Mouse (Mus musculus) Muller cell, postnatal 12 days (primary cell): Measurements from ENCODE around the gene Iars.
"Not testable (repeated sequence)": the region's sequence is repeated elsewhere in the genome, so short reads cannot be mapped to it uniquely, and the experiment has no call there.

Source experiments
- DNase-seq: peaks from one replicate; pipeline ENCODE4 v3.0.0-alpha.2; 2015; ENCODE audit errors: inconsistent ontology term

The Iars gene

DNA sequence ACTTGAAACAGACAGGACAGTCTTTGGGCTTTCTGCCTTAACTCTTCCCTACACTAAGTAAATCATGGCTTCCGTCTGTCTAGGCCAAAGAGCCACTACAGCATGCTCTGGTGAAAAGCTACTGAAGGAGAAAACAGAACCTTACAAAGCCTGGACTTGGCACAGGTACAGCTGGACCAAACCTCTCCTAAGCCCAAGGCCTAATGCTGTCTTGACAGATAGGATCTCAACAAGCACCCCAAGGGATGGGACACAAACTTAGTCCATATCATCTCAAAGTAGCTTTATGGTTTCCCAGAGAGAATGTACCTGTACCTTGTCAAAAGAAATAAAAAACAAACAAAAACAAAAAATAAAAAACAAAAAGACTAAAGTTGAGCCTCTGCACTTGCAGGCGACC, 54.5 kb downstream of the Iars start:
- DNase-seq, result no peak

DNA sequence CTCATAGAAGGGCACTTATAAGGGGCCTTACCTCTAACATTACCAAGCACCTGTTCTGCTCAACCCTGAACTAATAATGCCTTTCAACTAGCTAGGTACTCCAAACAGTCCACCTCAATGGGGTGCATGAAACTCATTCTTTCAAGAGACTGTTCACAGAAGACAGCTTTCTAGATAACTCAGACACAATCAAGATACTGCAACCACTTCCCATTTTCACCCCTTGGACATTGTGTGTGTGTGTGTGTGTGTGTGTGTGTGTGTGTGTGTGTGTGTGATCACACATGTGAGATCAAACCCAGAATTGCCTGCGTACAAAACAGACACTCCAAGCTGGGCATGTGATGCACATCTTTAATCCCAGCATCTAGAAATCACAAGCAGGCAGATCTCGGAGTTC, 56.1 kb downstream of the Iars start:
- no peak for DNase-seq

DNA sequence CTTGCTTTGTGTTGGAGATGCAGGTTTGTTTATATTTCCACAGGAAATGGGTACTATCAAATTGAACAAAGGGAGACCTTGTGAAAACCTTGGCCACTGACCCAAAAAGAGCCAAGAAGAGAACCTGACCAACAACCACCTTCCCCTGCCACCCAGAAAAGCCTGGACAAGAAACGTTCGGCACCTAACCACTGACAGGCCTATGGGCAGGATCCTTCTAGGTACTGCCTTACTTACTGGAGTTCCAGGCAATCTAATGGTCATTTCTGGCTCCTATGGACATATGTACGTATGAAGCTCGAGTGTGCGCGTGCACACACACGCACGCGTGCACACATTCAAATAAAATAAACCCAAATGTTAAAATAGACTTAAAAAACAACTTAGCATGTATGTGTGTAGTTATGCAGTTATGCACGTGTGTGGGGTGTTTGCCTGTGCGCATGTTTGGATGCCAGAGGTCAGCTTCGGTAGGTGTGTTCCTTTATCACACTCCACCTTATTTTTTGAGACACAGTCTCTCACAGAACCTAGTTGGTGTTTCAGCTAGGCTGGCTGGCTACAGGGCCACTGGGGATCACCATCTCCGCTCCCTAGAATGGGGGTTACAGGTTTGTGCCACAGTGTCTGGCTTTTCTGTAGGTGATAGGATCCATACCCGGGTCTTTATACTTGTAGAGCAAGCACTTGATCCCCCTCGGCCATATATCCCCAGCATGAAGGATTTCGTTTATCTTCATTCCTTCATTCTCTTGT, 59.6 kb downstream of the Iars start:
- DNase-seq, result no peak

DNA sequence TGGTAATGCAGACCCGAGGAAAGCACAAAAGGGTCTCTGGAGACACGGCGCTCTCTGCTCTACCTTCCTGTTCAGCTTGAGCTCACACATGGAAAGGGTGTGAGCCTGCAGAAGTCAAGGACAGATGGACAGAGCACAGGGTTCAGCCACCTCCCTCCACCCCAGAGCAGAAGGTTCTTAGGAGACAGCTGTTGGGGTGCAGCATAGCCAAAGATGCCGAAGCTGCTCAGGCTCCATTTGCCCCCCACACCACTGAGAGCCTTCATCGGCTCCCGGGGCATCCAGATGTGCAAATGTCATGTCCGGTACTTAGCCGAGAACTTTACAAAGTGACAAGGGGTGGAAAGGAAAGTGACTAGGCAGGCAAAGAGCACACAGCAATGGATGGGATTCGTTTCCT, 74.7 kb downstream of the Iars start:
- no peak for DNase-seq

DNA sequence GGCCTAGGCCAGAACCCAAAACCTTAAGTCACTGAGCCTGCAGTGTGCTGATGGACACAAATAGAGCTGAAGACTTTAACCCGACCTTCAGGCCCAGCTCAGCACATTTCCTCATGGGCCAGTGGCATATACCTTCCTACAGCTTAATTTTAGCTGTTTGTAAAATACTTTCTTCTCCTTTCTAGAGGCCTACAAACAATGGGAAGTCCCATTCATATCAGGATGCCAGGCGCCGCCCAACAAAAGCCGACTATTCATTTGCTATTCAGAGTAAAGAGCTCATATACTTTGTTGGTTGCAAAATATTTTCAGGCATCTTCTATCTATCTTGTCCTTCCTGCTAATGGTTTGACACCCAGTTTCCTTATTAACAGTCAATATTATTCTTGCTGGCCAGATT, 76.1 kb downstream of the Iars start:
- DNase-seq, result no peak

DNA sequence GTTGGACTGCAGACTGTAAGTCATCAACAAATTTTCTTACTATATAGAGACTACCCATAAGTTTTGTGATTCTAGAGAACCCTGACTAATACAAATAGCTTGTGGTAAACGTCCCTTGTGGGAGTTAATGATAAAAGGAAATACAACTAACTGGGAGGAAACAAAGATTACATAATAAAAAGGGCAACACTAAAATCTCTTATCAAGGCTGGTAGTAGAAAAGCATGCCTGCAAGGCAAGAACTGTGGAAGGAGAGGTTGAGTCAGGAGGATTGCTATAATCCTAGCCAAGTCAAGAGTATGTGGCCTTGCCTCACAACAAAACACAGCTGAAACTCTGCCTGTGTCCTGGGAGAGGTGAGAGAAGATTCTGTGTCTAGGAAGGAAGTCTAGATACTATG, 78.8 kb downstream of the Iars start:
- DNase-seq, result no peak

DNA sequence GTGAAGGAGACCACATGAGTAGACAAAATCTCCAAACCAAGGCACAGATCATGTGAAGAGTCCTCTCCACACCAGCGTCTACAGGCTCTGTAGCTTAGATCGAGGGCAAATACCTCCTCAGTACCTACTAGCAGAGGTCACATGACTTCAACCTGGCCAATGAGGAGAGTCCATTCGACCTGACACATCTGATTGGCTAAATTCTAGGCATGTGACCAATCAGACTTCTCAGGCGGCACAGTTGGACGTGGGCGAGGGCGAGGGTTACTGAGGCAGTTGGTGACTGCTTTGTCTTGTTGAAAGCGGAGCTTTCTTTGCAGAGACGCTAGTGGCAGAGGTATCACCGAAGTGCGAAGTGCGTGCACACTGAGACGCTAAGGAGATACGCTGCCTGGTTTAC, 80.3 kb downstream of the Iars start:
- no peak for DNase-seq

DNA sequence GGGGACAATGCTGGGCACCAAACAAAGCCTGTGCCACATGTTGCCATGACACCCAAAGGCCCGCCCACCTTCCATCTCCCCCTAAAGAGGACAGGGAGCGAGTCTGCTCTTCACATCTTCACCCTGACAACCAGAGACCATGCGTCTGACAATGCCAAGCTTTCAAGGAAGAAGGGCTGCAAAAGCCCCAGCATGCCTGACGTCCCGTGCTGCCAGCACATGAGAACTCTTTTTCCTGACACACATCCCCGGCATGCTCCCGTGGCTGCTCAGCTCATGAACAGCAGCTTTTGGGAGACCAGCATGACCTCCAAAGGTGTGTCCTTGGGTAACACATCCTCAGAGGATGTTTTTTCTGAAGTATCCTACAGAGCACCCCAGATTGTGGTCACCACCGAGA, 83.4 kb downstream of the Iars start:
- no peak for DNase-seq

DNA sequence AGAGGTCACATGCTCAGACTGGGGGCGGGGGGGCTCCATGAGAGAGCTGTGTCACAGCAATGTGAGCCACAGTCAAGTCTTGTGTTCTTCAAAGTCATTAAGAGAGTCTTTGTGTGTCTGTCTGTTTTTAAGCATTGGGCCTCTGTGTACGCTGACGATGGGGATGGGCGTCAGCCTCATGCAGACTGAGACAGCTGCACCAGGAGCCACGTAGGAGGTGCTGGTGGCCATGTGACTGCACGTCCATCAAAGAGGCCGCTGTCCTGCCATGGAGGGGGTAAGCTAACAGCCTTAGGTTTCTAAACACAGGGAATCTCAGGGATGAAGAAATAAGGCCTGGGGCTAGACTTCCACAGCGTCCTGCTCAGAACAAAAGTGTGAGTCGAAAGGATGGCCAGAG, 84.4 kb downstream of the Iars start:
- no peak for DNase-seq

DNA sequence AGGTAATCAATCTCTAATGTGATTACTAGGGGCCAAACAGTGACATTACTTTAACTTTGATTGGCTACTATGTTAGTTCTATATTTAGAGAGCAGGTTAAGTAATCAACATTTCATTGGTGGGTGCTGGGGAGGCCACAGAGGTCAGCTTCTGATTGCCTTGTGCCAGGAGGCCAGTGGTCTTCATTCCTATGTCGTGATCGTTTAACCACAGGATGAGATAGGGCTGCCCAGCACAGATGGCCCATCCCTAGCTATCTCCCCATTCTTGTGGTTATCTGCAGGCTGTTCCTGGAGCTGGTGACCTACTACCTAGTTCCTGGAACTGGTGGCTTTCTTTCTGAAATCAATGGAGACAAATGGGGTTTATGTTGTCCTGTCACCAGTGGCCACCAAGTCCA, 86.1 kb downstream of the Iars start:
- DNase-seq, result no peak

DNA sequence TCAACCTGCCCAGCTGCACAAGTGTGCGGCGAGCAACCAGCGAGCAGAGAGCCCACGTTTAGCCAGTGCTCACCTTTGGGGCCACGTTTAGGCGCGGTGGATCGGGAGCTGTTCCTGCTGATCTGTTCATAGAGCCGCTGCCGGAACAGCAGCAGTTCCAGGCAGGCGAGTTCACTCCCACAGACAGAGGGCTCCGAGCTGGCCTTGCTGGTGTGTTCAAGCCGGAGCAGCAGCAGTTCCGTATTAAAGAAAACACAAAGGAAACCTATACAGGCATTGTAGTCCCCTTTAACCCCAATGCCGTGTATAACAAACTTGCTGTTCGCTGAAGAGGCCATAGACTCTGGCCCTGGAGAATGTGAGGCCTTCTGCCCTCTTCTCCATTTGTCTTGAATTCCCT, 87.2 kb downstream of the Iars start:
- DNase-seq, result no peak

DNA sequence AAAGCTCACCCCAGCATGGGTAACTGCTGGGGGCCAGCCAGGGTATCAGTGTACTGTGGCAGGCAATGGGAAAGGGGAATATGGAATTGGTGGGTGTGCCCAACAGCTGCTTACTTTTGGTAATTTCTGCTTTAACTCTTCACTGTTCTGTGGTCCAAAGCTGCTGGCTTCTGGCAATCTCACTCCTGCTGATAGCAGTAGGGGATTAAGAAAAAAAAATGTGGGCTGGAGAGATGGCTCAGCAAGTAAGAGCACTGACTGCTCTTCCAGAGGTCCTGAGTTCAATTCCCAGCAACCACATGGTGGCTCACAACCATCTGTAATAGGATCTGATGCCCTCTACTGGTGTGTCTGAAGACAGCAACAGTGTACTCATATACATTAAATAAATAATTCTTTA, 89.6 kb downstream of the Iars start:
- not testable (repeated sequence) for DNase-seq
